Mouse (Mus musculus): ENCODE measurements at regions not wholly inside any gene's neighbourhood (a gene's known extent, or its start where the extent isn't known, plus 50 kb on each side); places are given as distances from the start of the nearest gene placed in this dataset.

DNA sequence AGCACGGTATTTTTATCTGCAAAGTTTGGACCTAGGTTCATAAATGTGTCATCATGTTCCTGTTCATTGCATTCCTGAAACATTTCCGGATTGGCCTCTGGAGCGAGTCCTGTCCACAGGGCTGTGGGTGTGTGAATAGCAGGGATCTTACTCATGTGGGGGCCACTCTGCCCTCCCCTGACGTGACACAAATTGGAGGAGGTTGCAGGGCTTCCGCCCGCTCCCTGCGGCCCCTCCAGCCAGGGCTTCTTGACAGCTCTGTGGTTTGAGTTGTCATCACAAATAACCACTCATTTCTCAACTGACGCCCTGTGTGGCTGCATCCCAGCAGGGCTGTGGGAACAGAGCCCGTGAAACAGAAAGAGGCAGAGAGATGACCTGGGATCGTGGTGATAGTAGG is 619.9 kb upstream of the Sall1 start:
- H3K4me3 ChIP-seq: no peak overlapping the region
- ATAC-seq (ENCODE audit: low FRiP score): no peak
- WGBS: 77% methylated on average over 10 of the region's 10 CpGs
- H3K36me3 ChIP-seq: no peaks in the 10 kb centered on the region
- H3K4me1 ChIP-seq (replicated peaks): no peaks in the 10 kb centered on the region; the same call in 1 of the 2 replicates
- no peaks in the 10 kb centered on the region for H3K9me3 ChIP-seq
- no peak overlapping the region for H3K4me2 ChIP-seq
- H3K27me3 ChIP-seq: peaks cover 11% of the 10 kb centered on the region
- no peak overlapping the region for H3K9ac ChIP-seq
- no peak overlapping the region for H3K27ac ChIP-seq

DNA sequence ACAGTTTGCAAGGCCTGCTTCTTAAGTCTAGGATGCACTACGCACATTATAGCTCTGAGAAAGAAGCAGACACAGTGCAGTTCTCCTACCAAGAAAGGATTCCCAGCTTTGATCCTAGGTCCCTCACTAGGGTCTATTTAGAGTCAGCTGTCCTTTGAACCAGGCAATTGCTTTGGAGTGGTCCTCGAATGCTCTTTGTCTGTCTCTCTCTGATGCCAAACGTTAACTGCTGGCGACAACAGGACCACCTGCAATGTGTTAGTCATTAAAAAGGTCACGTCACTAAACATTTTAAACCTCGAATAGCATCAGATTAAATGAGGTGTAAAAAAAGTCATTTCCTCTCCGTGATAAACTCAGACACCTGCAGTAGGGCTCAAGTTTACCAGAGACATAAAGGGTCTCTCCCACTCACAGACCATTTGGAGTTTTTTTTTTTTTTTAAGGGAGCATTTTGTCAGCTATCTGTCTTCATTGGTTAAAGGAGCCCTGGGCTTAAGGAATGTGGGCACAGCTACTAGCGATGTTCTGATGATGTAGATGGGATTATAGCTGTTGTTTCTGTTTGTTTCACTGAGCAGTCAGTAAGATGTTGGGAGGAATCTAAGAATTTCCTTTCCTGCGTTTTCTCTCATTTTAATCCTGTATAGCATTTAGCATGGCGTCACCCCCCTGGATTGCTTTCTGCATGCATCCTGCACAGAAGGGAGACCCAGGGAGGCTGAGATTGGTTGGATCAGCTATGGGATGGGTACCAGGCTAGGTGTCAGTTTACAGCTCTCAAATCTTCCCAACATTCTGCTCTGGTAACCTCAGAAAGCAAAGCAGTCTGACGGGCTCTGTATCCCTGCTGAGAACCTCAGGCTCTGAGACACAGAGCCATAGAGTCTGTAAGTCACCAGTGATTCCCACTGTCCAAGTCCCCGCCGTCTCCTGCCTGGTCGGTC is 615.3 kb upstream of the Sall1 start:
- Histone ChIP-seq H3K36me3 (no peaks in the 10 kb centered on the region), H3K4me2 (no peak overlapping the region), H3K4me3 (no peak overlapping the region), H3K4me1 (replicated peaks) (peaks cover 3% of the 10 kb centered on the region; the same call in 1 of the 2 replicates), H3K27me3 (peaks cover 24% of the 10 kb centered on the region), H3K9ac (no peak overlapping the region), H3K27ac (no peak overlapping the region), H3K9me3 (no peaks in the 10 kb centered on the region)
- WGBS: 27% methylated on average over 14 of the region's 14 CpGs
- no peak for ATAC-seq (ENCODE audit: low FRiP score)

DNA sequence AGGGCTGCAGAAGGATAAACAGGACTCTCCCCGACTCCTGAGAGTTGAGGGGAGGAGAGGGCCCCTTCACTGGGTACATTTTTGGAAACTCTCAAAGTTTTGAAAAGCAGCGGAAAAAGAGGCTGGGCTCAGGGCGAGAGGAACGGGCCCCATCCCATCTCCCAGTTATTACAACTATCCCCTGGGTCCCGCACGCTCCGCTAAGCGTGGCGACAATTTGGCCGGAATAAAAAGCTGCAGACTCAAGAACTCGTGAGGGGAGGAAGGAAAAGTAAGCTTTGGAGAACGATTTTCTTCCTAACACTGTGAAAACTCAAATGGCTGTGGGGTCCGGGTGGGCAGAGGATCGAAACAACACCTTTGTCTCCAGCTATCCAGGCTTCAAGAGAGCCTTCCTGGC is 611.4 kb upstream of the Sall1 start:
- Histone ChIP-seq H3K27ac (no peak overlapping the region), H3K9ac (no peak overlapping the region), H3K4me1 (replicated peaks) (peaks cover 3% of the 10 kb centered on the region; the same call in 1 of the 2 replicates), H3K9me3 (no peaks in the 10 kb centered on the region), H3K4me2 (no peak overlapping the region), H3K36me3 (no peaks in the 10 kb centered on the region), H3K27me3 (peaks cover 21% of the 10 kb centered on the region), H3K4me3 (no peak overlapping the region)
- 57% methylated on average over 14 of the region's 14 CpGs for WGBS
- ATAC-seq (ENCODE audit: low FRiP score): no peak

DNA sequence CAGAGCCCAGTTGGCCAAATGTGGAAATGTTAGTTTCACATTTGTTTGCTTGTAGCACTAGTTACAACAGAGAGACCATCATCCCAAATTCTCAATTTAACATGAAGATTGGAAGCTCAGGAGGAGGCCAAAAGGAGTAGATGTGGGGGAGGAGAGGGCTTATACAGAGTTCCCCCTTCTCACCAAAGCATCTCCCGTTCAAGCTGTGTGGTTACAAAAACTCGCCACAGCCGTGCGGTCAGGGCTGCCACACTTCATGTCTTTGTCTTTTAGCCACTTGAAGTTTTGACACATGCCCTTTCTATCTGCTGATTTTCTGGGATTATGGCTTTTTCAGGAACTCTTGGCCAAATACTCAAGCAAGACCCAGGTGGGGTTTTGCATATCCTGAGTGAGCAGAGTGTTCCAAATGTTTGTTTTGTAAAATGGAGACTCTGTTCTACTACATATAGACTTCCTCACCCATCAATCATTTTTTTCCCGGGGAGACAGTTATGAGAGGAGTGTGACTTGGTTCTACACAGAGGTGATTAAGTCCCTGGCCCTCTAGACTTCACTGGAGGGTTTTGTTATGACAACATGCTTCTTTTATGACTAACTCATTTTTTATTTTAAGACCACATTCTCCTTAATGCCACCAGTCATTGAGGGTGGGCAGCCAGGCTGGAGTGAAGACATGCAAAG is 605.4 kb upstream of the Sall1 start:
- H3K4me2 ChIP-seq: no peak overlapping the region
- no peaks in the 10 kb centered on the region for H3K9me3 ChIP-seq
- H3K9ac ChIP-seq: no peak overlapping the region
- ATAC-seq (ENCODE audit: low FRiP score): no peak
- H3K27me3 ChIP-seq: no peaks in the 10 kb centered on the region
- no peaks in the 10 kb centered on the region for H3K4me1 ChIP-seq (replicated peaks)
- no peak overlapping the region for H3K4me3 ChIP-seq
- H3K27ac ChIP-seq: no peak overlapping the region
- 81% methylated on average over 5 of the region's 5 CpGs for WGBS
- no peaks in the 10 kb centered on the region for H3K36me3 ChIP-seq

DNA sequence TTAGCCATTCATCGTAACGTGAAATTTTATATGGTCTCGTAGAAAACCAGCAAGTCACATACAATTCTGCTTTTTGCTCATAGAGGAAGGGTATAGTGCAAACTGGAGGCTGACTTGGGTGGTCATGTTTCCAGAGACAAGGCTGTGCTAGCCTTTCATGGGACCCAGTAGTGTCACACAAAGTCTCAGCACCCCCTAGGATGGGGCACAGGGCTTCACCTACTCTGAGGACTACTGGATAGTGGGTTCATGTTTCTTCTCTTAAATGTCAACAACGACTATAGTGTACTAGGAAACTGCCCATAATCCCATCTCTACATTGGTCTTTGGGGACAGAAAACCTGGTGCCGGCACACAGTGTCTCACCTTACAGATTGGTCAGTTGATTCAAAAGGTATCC is 603.0 kb upstream of the Sall1 start:
- H3K27ac ChIP-seq: no peak overlapping the region
- no peaks in the 10 kb centered on the region for H3K27me3 ChIP-seq
- WGBS: 88% methylated on average over 5 of the region's 5 CpGs
- H3K9me3 ChIP-seq: no peaks in the 10 kb centered on the region
- no peaks in the 10 kb centered on the region for H3K4me1 ChIP-seq (replicated peaks)
- no peak overlapping the region for H3K4me2 ChIP-seq
- H3K4me3 ChIP-seq: no peak overlapping the region
- no peak for ATAC-seq (ENCODE audit: low FRiP score)
- H3K9ac ChIP-seq: no peak overlapping the region
- H3K36me3 ChIP-seq: no peaks in the 10 kb centered on the region

DNA sequence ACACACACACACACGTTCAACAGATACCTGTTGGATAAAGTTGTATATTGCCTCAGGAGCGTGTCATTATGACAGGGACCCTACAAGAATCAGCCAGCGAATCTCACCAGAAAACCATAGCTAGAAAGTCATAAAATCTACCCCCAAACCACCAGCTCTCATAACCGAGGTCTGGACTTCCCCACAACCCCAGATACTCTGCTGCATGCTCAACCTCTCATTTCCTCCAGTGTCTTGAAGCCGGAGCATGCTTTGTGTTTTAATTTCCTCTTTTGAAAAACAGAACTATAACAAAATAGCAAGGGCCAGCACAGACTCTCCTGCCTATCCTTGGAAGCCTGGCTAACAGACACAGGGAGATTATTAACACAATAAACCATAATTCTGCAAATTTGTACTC is 597.4 kb upstream of the Sall1 start:
- Histone ChIP-seq H3K9ac (no peak overlapping the region), H3K27me3 (no peaks in the 10 kb centered on the region), H3K4me1 (replicated peaks) (no peaks in the 10 kb centered on the region), H3K36me3 (no peaks in the 10 kb centered on the region), H3K4me2 (no peak overlapping the region), H3K4me3 (no peak overlapping the region), H3K9me3 (no peaks in the 10 kb centered on the region), H3K27ac (no peak overlapping the region)
- 90% methylated on average over 5 of the region's 5 CpGs for WGBS
- ATAC-seq (ENCODE audit: low FRiP score): no peak

DNA sequence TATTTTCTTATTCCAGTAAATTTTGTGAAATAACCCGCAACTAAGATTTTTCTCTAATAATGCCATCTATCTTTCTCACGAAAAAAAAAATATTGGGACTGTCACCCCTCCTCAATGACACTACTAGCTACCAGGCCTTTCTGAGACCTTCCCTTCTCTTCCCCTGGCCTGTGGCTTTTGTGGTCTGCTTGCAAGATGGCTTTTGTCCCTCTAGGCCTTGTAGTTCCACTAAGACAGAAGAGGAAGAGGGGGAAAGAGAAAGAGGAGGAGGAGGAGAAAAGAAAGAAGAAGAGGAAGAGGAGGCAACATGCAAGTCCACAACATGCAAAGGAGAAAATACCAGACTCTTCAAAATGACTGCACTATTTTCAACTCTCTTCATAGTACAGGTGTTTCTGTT is 590.9 kb upstream of the Sall1 start:
- Histone ChIP-seq H3K4me3 (no peak overlapping the region), H3K27me3 (0 out of 2 replicates have a peak, but pooled peaks cover 5% of the 10 kb centered on the region), H3K27ac (no peak overlapping the region), H3K4me2 (no peak overlapping the region), H3K36me3 (no peaks in the 10 kb centered on the region), H3K4me1 (replicated peaks) (no peaks in the 10 kb centered on the region), H3K9ac (no peak overlapping the region), H3K9me3 (no peaks in the 10 kb centered on the region)
- 95% methylated on average over 2 of the region's 2 CpGs for WGBS
- ATAC-seq (ENCODE audit: low FRiP score): no peak

DNA sequence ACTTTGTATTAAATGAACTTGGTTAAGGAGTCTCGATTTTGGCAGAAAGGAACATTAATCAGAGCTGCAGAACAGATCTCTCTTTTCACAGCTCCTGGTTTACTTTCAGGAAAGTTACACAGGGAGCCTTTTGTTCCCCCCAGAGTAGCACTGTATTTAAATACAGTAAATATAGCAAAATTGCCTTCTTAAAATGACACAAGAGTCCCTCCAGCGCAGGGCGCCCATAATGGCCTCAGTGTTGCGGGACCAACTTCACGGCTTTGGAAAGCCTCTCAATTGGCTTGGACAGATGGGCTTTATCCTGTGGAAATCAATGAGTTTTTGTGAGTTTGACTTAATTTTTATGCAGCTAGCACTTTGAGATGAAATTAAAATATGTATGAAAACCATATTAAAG is 588.3 kb upstream of the Sall1 start:
- no peak overlapping the region for H3K4me2 ChIP-seq
- no peak overlapping the region for H3K4me3 ChIP-seq
- H3K36me3 ChIP-seq: no peaks in the 10 kb centered on the region
- no peak overlapping the region for H3K9ac ChIP-seq
- ATAC-seq (ENCODE audit: low FRiP score): no peak
- 0 out of 2 replicates have a peak, but pooled peaks cover 5% of the 10 kb centered on the region for H3K27me3 ChIP-seq
- H3K27ac ChIP-seq: no peak overlapping the region
- H3K4me1 ChIP-seq (replicated peaks): no peaks in the 10 kb centered on the region
- H3K9me3 ChIP-seq: no peaks in the 10 kb centered on the region
- WGBS: 59% methylated on average over 5 of the region's 5 CpGs

DNA sequence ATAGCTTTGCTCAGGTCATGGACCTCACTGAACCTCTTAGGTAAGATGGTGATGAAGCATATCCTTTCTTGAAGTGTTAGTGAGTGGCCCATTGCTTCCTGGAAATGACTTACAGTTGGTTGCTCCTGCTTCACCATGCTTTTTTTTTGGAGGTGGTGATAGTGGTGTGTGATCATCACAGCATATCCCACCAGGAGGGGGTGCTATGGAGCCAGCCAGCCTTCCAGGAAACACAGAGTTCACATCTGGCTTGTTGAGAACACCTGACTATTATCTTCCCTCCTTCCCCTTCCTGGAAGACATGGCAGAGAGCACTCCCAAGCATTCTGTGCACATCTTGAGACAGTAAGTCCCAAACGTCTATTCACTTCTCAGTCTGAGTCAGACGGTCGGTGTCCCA is 586.6 kb upstream of the Sall1 start:
- Histone ChIP-seq H3K9me3 (no peaks in the 10 kb centered on the region), H3K9ac (no peak overlapping the region), H3K27me3 (0 out of 2 replicates have a peak, but pooled peaks cover 5% of the 10 kb centered on the region), H3K27ac (no peak overlapping the region), H3K4me1 (replicated peaks) (no peaks in the 10 kb centered on the region), H3K36me3 (no peaks in the 10 kb centered on the region), H3K4me3 (no peak overlapping the region), H3K4me2 (no peak overlapping the region)
- 84% methylated on average over 3 of the region's 3 CpGs for WGBS
- ATAC-seq (ENCODE audit: low FRiP score): no peak

DNA sequence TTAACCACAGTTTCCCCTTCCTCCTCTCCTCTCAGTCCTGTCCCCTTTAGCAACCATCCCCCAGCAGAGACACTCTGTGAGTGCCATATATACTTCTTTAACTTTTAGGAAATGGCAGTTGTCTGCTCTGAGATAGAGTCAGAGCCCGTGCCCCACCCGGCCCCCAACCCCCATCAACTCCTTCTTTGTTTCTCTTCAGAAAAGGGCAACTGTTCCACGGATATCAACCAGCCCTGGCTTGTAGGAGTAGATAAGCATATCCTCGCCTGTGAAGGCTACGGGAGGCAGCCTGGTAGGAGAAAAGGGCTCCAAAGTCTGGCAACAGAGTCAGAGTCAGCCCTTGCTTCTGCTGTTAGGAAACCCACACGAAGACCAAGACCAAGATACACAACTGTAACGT is 574.1 kb upstream of the Sall1 start:
- Histone ChIP-seq H3K36me3 (no peaks in the 10 kb centered on the region), H3K9ac (no peak overlapping the region), H3K9me3 (no peaks in the 10 kb centered on the region), H3K4me1 (replicated peaks) (no peaks in the 10 kb centered on the region), H3K27me3 (no peaks in the 10 kb centered on the region), H3K4me3 (no peak overlapping the region), H3K4me2 (no peak overlapping the region), H3K27ac (no peak overlapping the region)
- WGBS: 80% methylated on average over 7 of the region's 7 CpGs
- ATAC-seq (ENCODE audit: low FRiP score): no peak

DNA sequence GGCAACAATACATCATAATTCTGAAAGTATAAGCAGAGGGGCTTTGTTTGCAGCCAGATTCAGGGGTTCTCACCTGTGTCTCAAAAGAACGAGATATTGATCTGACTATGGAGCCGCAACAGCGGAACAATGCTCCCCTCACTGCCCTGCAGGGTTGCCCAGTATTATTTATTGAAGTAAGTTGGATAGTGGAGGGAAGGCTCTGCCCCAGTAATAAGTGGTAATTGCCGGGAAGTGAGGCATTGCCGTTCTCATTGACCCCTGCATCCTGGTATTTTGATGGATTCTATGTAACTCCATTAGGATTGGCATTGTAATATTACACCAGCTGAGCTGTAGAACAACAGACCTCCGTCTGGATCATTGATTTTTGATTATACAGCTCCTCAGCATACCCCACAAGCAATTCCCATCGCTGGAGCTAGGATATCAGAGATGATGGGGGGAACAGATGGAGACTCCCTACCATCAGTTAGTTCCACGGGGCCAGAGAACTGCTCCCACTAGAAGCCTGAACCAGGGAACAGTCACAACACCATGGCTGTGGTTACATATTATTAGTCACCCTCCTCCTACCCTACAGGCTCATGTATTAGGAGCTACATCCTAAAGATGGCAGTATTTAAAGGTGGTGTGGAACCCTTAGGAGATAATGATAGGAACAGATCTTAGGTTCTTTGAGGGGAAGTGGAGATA is 572.0 kb upstream of the Sall1 start:
- H3K27ac ChIP-seq: no peak overlapping the region
- WGBS: 59% methylated on average over 8 of the region's 8 CpGs

DNA sequence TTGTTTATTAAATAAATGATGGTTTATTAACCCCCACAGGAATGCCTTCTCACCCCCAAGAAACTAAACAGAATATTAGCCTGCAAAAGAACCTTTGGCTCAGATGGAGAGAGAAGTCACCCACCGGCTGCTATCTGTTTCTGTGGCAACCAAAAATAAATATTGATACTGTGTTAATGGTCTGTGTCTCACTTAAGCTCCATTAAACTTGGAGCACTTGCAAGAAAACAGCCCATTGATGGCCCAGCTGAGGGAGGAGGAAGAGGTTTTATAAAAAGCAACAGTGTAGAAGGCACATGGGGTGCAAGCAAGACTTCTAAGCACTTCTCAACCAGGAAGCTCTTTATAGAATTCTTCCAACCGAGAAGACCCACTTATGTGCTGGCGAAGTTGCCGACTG is 565.1 kb upstream of the Sall1 start:
- WGBS: 69% methylated on average over 4 of the region's 4 CpGs
- H3K27ac ChIP-seq: no peak overlapping the region
- H3K36me3 ChIP-seq: no peaks in the 10 kb centered on the region
- no peak overlapping the region for H3K4me3 ChIP-seq
- no peak overlapping the region for H3K9ac ChIP-seq
- H3K4me1 ChIP-seq (replicated peaks): no peaks in the 10 kb centered on the region
- no peak overlapping the region for H3K4me2 ChIP-seq
- H3K27me3 ChIP-seq: 0 out of 2 replicates have a peak, but pooled peaks cover 2% of the 10 kb centered on the region
- ATAC-seq (ENCODE audit: low FRiP score): no peak
- H3K9me3 ChIP-seq: no peaks in the 10 kb centered on the region

More for the DNA sequence above, 572.0 kb upstream of the Sall1 start:
- Histone ChIP-seq H3K4me1 (replicated peaks) (no peaks in the 10 kb centered on the region), H3K9me3 (no peaks in the 10 kb centered on the region), H3K4me3 (no peak overlapping the region), H3K4me2 (no peak overlapping the region), H3K9ac (no peak overlapping the region), H3K27me3 (no peaks in the 10 kb centered on the region), H3K36me3 (no peaks in the 10 kb centered on the region)
- ATAC-seq (ENCODE audit: low FRiP score): no peak
